Mouse (Mus musculus): Measurements from ENCODE around the gene Ucn. TPM values are rescaled to one million over a fixed set of nuclear protein-coding genes. Genes with fewer than 3 reads are reported as not detected.

Ucn gene
- total RNA-seq (2023): not detected

DNA sequence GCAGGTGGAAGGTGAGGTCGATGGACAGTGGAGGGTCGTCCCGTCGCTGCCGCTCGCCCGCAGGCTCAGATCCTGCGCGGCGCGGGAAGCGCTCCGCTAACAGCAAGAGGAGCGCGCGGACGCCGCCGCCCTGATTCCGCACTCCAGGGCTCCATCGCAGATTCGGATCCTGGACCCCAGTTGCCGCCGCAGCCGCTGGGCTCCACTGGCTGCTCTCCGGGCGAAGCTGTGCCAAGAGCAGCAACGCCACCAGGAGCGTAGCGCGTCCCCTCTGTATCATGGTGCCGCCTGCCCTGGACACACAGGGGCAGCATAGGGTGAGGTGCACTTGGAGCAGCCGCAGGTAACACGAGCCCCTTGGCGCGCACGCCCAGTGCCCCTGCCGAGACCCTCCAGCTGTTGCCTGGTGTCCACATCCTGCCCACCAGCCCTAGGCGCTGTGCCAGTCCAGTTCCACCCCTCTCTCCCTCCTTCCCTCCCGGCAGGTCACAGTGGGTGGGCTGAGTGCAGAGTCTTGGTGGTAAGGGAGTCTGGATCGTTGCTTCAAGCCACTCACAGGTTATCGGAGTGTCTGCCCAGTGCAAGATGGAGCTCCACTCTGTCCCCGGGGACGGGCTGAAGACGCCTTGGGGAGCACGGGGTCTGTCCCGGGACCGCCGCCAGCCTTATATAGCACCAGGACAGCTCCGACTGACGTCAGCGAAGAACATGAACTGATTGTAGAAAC, at the start of gene Ucn:
Gene Ucn, minus strand, starts transcription at position 589 of the 727 bp plus-strand sequence.

DNA sequence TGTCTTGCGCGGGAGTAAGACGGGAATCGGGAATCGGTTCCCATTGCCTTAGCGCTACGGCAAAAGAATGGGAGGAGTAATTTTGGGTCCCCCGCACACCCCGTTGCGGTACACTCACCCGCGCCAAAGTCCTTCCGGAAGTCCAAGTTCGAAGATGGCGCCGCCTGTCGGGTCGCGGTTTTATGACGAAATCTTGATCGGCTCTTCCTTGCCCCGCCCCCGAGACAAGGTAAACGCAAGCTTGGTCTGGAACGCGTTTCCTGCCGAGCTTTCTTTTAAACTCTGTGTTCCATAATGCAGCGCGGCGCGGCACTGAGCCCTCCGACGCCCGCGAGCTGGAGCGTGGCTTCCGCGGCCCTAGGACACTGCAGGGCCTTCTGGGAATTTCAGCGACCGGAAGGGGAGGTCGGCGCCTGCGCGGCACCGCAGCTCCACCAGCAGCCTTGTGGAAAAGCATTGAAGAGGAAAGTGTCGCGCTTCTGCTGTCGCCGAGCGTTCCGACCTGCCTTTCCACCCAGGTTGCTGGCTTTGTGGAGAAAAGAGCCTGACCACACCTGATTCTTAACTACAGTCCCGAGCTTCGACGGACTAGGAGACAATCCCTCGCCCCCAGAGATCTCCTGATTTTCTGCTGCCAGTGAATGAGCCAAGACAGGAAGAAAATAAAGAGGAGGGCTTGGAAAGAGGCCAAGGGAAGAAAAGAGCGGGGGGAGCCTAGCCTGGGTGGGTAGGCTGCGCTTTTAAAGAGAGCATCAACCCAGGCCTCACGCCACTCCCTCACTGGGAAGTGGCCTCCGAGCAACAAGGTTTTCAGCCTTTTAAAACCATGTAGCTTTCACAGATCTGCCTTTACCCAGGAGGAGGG, 41.4 kb upstream of the Ucn start, which contains the start of the genes Gm29609 and Gtf3c2:
Gene Gm29609, minus strand, starts transcription at position 146 of the 865 bp plus-strand sequence.
Gene Gtf3c2, minus strand, starts transcription at position 379 of the 865 bp plus-strand sequence.

DNA sequence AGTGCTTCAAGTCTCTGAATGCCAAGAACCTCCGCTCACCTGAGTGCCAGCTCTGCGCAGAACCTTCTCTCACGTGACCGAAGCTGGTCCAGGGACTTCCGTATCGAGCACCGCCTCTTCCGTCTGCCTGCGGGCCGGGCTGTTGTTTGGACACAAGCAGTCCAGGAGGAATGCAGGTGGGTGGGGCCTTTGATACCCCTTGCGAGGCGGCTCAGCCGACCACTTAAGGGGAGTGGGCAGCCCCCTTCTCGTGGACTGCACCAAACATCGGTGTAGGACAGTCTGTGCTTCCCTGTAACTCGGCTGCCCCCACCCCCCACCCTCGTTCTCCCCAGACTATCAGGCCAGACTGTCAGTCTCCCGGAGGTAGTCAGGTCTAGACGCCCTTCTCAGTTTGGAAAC, 15.5 kb upstream of the Ucn start, which contains the start of gene Mpv17:
Gene Mpv17, minus strand, starts transcription at position 100 of the 402 bp plus-strand sequence.

DNA sequence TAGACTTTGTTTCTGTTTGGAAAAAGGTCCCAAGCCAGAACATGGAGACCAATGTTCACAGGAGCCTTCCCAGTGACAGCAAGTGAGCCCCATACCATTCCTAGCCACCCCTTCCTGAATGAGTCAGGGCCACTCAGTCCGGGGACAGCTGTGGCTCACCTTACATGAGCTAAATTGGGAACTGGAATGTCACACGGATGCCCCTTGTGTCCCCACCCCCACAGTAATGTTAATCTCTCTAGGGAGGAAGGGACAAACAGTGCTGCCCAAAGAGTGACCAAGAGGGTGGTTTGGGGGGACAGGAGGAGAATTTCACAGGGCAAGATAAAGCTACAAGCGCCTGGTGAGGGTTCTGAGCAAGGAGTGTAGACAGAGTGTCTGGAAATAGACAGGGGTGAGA, 22.3 kb downstream of the Ucn start, which contains the start of gene Trim54:
Gene Trim54, plus strand, starts transcription at position 359 of the 400 bp plus-strand sequence.

DNA sequence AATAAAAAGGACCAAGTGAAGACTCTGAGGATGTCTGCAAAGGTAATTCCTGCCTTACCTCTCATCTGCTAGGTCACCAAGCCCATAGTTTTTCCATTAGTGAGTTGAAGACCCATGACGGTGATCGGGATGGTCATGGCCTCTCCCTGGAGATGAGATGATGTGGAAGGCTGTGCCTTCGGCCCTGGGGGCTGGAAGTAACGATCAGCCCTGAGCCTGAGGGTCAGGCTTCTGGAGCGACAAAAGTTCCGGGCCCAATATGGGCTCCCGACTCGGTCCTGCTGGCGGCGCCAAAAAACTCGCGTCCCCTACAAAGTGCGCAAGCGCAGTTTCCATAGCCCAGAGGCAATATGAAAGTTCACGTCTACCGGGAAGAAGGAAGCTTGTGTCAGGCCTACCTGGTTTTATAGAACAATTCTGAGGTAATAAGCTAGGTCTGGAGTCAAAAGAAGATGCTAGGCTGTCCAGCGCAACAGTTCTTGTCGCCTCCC, 30.6 kb downstream of the Ucn start, which contains the start of gene Slc30a3:
Gene Slc30a3, minus strand, starts transcription at position 238 of the 491 bp plus-strand sequence.

DNA sequence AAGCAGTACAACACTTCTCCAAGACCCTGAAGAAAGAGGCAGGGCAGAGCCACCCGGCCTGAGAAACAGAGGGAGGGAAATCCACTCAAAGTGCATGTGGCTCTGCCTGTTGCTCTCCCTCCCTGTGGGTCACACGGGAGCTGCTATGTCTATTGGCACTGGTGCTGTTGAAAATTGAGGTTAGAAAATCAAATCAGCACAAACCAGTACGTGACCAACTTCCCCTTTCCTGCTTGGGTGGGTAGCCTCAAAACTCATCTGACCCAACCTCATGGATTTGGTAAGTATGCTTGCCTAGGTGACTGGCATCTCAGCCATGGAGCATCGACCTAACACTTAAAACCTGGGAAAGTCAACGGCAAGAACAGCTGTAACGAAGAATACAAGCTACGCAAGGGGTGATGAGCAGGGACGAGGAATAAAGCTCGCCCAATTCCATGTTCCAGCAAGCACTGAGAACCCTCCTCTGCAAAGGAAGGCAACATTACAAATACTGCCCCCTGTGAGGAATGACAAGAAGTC, 32.8 kb downstream of the Ucn start, which contains the start of gene Dnajc5g:
Gene Dnajc5g, plus strand, starts transcription at position 472 of the 522 bp plus-strand sequence.

Other genes starting within 250 kb of the Ucn start
- 132 TPM for gene Ost4, start 231.0 kb downstream of the Ucn start, total RNA-seq (2023)
- gene Emilin1, start 225.4 kb downstream of the Ucn start, total RNA-seq (2023): 2.7 TPM
- 17.7 TPM for gene Khk, start 217.4 kb downstream of the Ucn start, total RNA-seq (2023)
- not detected for gene Cgref1, start 193.2 kb downstream of the Ucn start, total RNA-seq (2023)
- 177 TPM for gene Preb, start 178.5 kb downstream of the Ucn start, total RNA-seq (2023)
- gene Tcf23, start 170.2 kb downstream of the Ucn start, total RNA-seq (2023): not detected
- 33.8 TPM for gene Atraid, start 90.5 kb downstream of the Ucn start, total RNA-seq (2023)
- 11.6 TPM for gene Slc5a6, start 89.9 kb downstream of the Ucn start, total RNA-seq (2023)
- gene Cad, start 84.0 kb downstream of the Ucn start, total RNA-seq (2023): 43.7 TPM
- not detected for gene Dnajc5g, start 32.5 kb downstream of the Ucn start, total RNA-seq (2023)
- 1.2 TPM for gene Slc30a3, start 30.6 kb downstream of the Ucn start, total RNA-seq (2023)
- not detected for gene Trim54, start 22.1 kb downstream of the Ucn start, total RNA-seq (2023)
- gene Mpv17, start 15.4 kb upstream of the Ucn start, total RNA-seq (2023): 17.7 TPM
- 4.7 TPM for gene Gm29609, start 41.1 kb upstream of the Ucn start, total RNA-seq (2023)
- gene Gtf3c2, start 41.3 kb upstream of the Ucn start, total RNA-seq (2023): 148 TPM
- gene Snx17, start 54.4 kb upstream of the Ucn start, total RNA-seq (2023): 70.4 TPM
- 42.2 TPM for gene Eif2b4, start 54.6 kb upstream of the Ucn start, total RNA-seq (2023)
- 27.6 TPM for gene Zfp513, start 63.5 kb upstream of the Ucn start, total RNA-seq (2023)
- 148 TPM for gene Ppm1g, start 81.9 kb upstream of the Ucn start, total RNA-seq (2023)
- 193 TPM for gene Nrbp1, start 102.0 kb upstream of the Ucn start, total RNA-seq (2023)
- not detected for gene Gm9970, start 102.4 kb upstream of the Ucn start, total RNA-seq (2023)
- 28.9 TPM for gene Krtcap3, start 112.9 kb upstream of the Ucn start, total RNA-seq (2023)
- gene Ift172, start 152.3 kb upstream of the Ucn start, total RNA-seq (2023): 14.5 TPM
- gene Fndc4, start 157.3 kb upstream of the Ucn start, total RNA-seq (2023): 1.3 TPM
- gene Gckr, start 158.6 kb upstream of the Ucn start, total RNA-seq (2023): 0.15 TPM

Data from CD4-positive naive resting alpha-beta T cell, adult 57 days (primary cell).